Mouse (Mus musculus): Measurements from ENCODE around the gene Plod3. TPM values are rescaled to one million over a fixed set of nuclear protein-coding genes. Genes with fewer than 3 reads are reported as not detected.
A peak's percentile ranks its signal among the peaks of the same experiment; 100 is the strongest.

Gene Plod3
- polyA plus RNA-seq, 1 experiment from 2014 or later: 36.3 TPM

- Histone ChIP-seq H3K27ac (ENCODE audit: low read depth, low read length) (peak overlapping the region; percentile 96), H3K36me3 (ENCODE audit: control insufficient read depth, insufficient read depth, low read length) (peaks cover 21% of the 10 kb centered on the region), H3K9ac (ENCODE audit: low read depth, low read length) (peak overlapping the region; percentile 84), H3K9me3 (ENCODE audit: control insufficient read depth, low read length) (no peaks in the 10 kb centered on the region), H3K4me1 (ENCODE audit: control insufficient read depth, insufficient read depth, low read depth, low read length) (peaks cover 13% of the 10 kb centered on the region), H3K4me3 (ENCODE audit: low read length) (peak overlapping the region; percentile 76), H3K4me2 (ENCODE audit: low read length) (peak overlapping the region; percentile 95), H3K27me3 (replicated peaks; ENCODE audit: control insufficient read depth, insufficient read depth, low read length) (no peaks in the 10 kb centered on the region)
- ATAC-seq: peak; percentile 53
- WGBS: 23% methylated on average over 5 of the region's 5 CpGs
Observed at GRCm38 (mm10) chr5:136961334-136961982, 25.4 kb upstream of the Plod3 start.

GRCm38 (mm10) chr5:136961983-136962461 is 24.8 kb upstream of the Plod3 start:
- peaks cover 12% of the 10 kb centered on the region for H3K4me1 ChIP-seq (ENCODE audit: control insufficient read depth, insufficient read depth, low read depth, low read length)
- H3K36me3 ChIP-seq (ENCODE audit: control insufficient read depth, insufficient read depth, low read length): peaks cover 23% of the 10 kb centered on the region
- peak; percentile 95 for ATAC-seq
- H3K9me3 ChIP-seq (ENCODE audit: control insufficient read depth, low read length): no peaks in the 10 kb centered on the region
- H3K4me2 ChIP-seq (ENCODE audit: low read length): peak overlapping the region; percentile 95
- H3K27me3 ChIP-seq (replicated peaks; ENCODE audit: control insufficient read depth, insufficient read depth, low read length): no peaks in the 10 kb centered on the region
- H3K27ac ChIP-seq (ENCODE audit: low read depth, low read length): peak overlapping the region; percentile 96
- 0% methylated on average over 20 of the region's 20 CpGs for WGBS
- H3K4me3 ChIP-seq (ENCODE audit: low read length): peak overlapping the region; percentile 76
- H3K9ac ChIP-seq (ENCODE audit: low read depth, low read length): peak overlapping the region; percentile 84

- ATAC-seq: peak; percentile 29; the same call in 1 of the 2 replicates
- peak overlapping the region; percentile 76 for H3K4me3 ChIP-seq (ENCODE audit: low read length)
- WGBS: under 1% methylated on average over 10 of the region's 10 CpGs
- peaks cover 19% of the 10 kb centered on the region for H3K36me3 ChIP-seq (ENCODE audit: control insufficient read depth, insufficient read depth, low read length)
- peak overlapping the region; percentile 84 for H3K9ac ChIP-seq (ENCODE audit: low read depth, low read length)
- H3K9me3 ChIP-seq (ENCODE audit: control insufficient read depth, low read length): no peaks in the 10 kb centered on the region
- H3K27me3 ChIP-seq (replicated peaks; ENCODE audit: control insufficient read depth, insufficient read depth, low read length): no peaks in the 10 kb centered on the region
- H3K4me2 ChIP-seq (ENCODE audit: low read length): peak overlapping the region; percentile 95
- H3K27ac ChIP-seq (ENCODE audit: low read depth, low read length): peak overlapping the region; percentile 96
- H3K4me1 ChIP-seq (ENCODE audit: control insufficient read depth, insufficient read depth, low read depth, low read length): peaks cover 12% of the 10 kb centered on the region
Observed at GRCm38 (mm10) chr5:136962501-136962900, 24.3 kb upstream of the Plod3 start.

- Histone ChIP-seq H3K4me2 (ENCODE audit: low read length) (peak overlapping the region; percentile 95), H3K36me3 (ENCODE audit: control insufficient read depth, insufficient read depth, low read length) (peaks cover 19% of the 10 kb centered on the region), H3K9me3 (ENCODE audit: control insufficient read depth, low read length) (no peaks in the 10 kb centered on the region), H3K27ac (ENCODE audit: low read depth, low read length) (peak overlapping the region; percentile 96), H3K4me3 (ENCODE audit: low read length) (peak overlapping the region; percentile 76), H3K4me1 (ENCODE audit: control insufficient read depth, insufficient read depth, low read depth, low read length) (peaks cover 12% of the 10 kb centered on the region), H3K9ac (ENCODE audit: low read depth, low read length) (peak overlapping the region; percentile 84), H3K27me3 (replicated peaks; ENCODE audit: control insufficient read depth, insufficient read depth, low read length) (no peaks in the 10 kb centered on the region)
- WGBS: 75% methylated on average over 8 of the region's 8 CpGs
- no peak for ATAC-seq
Observed at GRCm38 (mm10) chr5:136962966-136963540, 23.8 kb upstream of the Plod3 start.

GRCm38 (mm10) chr5:136965210-136965609 is 21.6 kb upstream of the Plod3 start:
- H3K4me2 ChIP-seq (ENCODE audit: low read length): no peak overlapping the region
- no peaks in the 10 kb centered on the region for H3K27me3 ChIP-seq (replicated peaks; ENCODE audit: control insufficient read depth, insufficient read depth, low read length)
- no peak overlapping the region for H3K27ac ChIP-seq (ENCODE audit: low read depth, low read length)
- no peaks in the 10 kb centered on the region for H3K9me3 ChIP-seq (ENCODE audit: control insufficient read depth, low read length)
- WGBS: 90% methylated on average over 9 of the region's 9 CpGs
- H3K4me3 ChIP-seq (ENCODE audit: low read length): no peak overlapping the region
- H3K9ac ChIP-seq (ENCODE audit: low read depth, low read length): no peak overlapping the region
- H3K4me1 ChIP-seq (ENCODE audit: control insufficient read depth, insufficient read depth, low read depth, low read length): peaks cover 12% of the 10 kb centered on the region
- peaks cover 19% of the 10 kb centered on the region for H3K36me3 ChIP-seq (ENCODE audit: control insufficient read depth, insufficient read depth, low read length)
- ATAC-seq: no peak

GRCm38 (mm10) chr5:136965686-136966085 is 21.1 kb upstream of the Plod3 start:
- no peak overlapping the region for H3K27ac ChIP-seq (ENCODE audit: low read depth, low read length)
- no peak overlapping the region for H3K4me3 ChIP-seq (ENCODE audit: low read length)
- H3K9ac ChIP-seq (ENCODE audit: low read depth, low read length): no peak overlapping the region
- H3K27me3 ChIP-seq (replicated peaks; ENCODE audit: control insufficient read depth, insufficient read depth, low read length): no peaks in the 10 kb centered on the region
- WGBS: 94% methylated on average over 7 of the region's 8 CpGs
- H3K36me3 ChIP-seq (ENCODE audit: control insufficient read depth, insufficient read depth, low read length): peaks cover 19% of the 10 kb centered on the region
- peaks cover 12% of the 10 kb centered on the region for H3K4me1 ChIP-seq (ENCODE audit: control insufficient read depth, insufficient read depth, low read depth, low read length)
- H3K9me3 ChIP-seq (ENCODE audit: control insufficient read depth, low read length): no peaks in the 10 kb centered on the region
- ATAC-seq: no peak
- no peak overlapping the region for H3K4me2 ChIP-seq (ENCODE audit: low read length)

- 60% methylated on average over 6 of the region's 6 CpGs for WGBS
- Histone ChIP-seq H3K4me1 (ENCODE audit: control insufficient read depth, insufficient read depth, low read depth, low read length) (peaks cover 9% of the 10 kb centered on the region), H3K9ac (ENCODE audit: low read depth, low read length) (no peak within 1 kb of the TSS), H3K9me3 (ENCODE audit: control insufficient read depth, low read length) (no peaks in the 10 kb centered on the region), H3K27me3 (replicated peaks; ENCODE audit: control insufficient read depth, insufficient read depth, low read length) (no peaks in the 10 kb centered on the region), H3K4me2 (ENCODE audit: low read length) (no peak within 1 kb of the TSS), H3K4me3 (ENCODE audit: low read length) (no peak within 1 kb of the TSS), H3K27ac (ENCODE audit: low read depth, low read length) (no peak within 1 kb of the TSS), H3K36me3 (ENCODE audit: control insufficient read depth, insufficient read depth, low read length) (peaks cover 19% of the 10 kb centered on the region)
- no peak for ATAC-seq
Observed at GRCm38 (mm10) chr5:136966331-136966730, 20.5 kb upstream of the Plod3 start, which contains the start of gene Cldn15. TSS of gene Cldn15 (plus strand) at chr5:136966616.

GRCm38 (mm10) chr5:136966861-136967455 is 19.9 kb upstream of the Plod3 start:
- Histone ChIP-seq H3K27ac (ENCODE audit: low read depth, low read length) (no peak overlapping the region), H3K9ac (ENCODE audit: low read depth, low read length) (no peak overlapping the region), H3K9me3 (ENCODE audit: control insufficient read depth, low read length) (no peaks in the 10 kb centered on the region), H3K4me3 (ENCODE audit: low read length) (no peak overlapping the region), H3K4me2 (ENCODE audit: low read length) (no peak overlapping the region), H3K4me1 (ENCODE audit: control insufficient read depth, insufficient read depth, low read depth, low read length) (peaks cover 6% of the 10 kb centered on the region), H3K27me3 (replicated peaks; ENCODE audit: control insufficient read depth, insufficient read depth, low read length) (no peaks in the 10 kb centered on the region), H3K36me3 (ENCODE audit: control insufficient read depth, insufficient read depth, low read length) (peaks cover 19% of the 10 kb centered on the region)
- ATAC-seq: no peak
- WGBS: 95% methylated on average over 4 of the region's 4 CpGs

GRCm38 (mm10) chr5:136967592-136967991 is 19.2 kb upstream of the Plod3 start:
- Histone ChIP-seq H3K9ac (ENCODE audit: low read depth, low read length) (no peak overlapping the region), H3K4me1 (ENCODE audit: control insufficient read depth, insufficient read depth, low read depth, low read length) (peaks cover 6% of the 10 kb centered on the region), H3K9me3 (ENCODE audit: control insufficient read depth, low read length) (no peaks in the 10 kb centered on the region), H3K4me2 (ENCODE audit: low read length) (no peak overlapping the region), H3K36me3 (ENCODE audit: control insufficient read depth, insufficient read depth, low read length) (peaks cover 19% of the 10 kb centered on the region), H3K27me3 (replicated peaks; ENCODE audit: control insufficient read depth, insufficient read depth, low read length) (no peaks in the 10 kb centered on the region), H3K27ac (ENCODE audit: low read depth, low read length) (no peak overlapping the region), H3K4me3 (ENCODE audit: low read length) (no peak overlapping the region)
- 76% methylated on average over 10 of the region's 10 CpGs for WGBS
- no peak for ATAC-seq

Data from hindbrain, embryonic 16.5 days (tissue).